Mouse (Mus musculus) ES-E14 (cell line): ENCODE measurements around the gene Ciart. TPM values are rescaled to one million over a fixed set of nuclear protein-coding genes. Genes with fewer than 3 reads are reported as not detected.
"Not testable (repeated sequence)": the region's sequence is repeated elsewhere in the genome, so short reads cannot be mapped to it uniquely, and the experiment has no call there.

Experiments used
- DNase-seq: peaks from one replicate; pipeline ENCODE4 v3.0.0-alpha.2; 2013; ENCODE audit warnings: low read depth, low spot score
- H3K27ac ChIP-seq: 2 replicates; pipeline ENCODE4 v1.5.1; 2012; ENCODE audit warnings: low read depth, mild to moderate bottlenecking, low read length, moderate library complexity, mixed read lengths; ENCODE audit not compliant: poor library complexity, insufficient read depth, severe bottlenecking
- H3K36me3 ChIP-seq: 2 replicates; pipeline ENCODE4 v1.6.1; 2012; ENCODE audit warnings: mild to moderate bottlenecking, low read length, moderate library complexity, mixed read lengths; ENCODE audit not compliant: control insufficient read depth, poor library complexity, insufficient read depth, severe bottlenecking
- H3K4me1 ChIP-seq, 2 experiments: fragments of 150-350 bp in 1 of 2; sonication (generic) in 1 of 2; 2 replicates each; pipeline ENCODE4 v1.6.1; 2012; ENCODE audit warnings: low read length in 2 of 2, mild to moderate bottlenecking in 1 of 2, mixed read lengths in 1 of 2; ENCODE audit not compliant: control insufficient read depth in 2 of 2, insufficient read depth in 2 of 2, poor library complexity in 1 of 2
- H3K4me3 ChIP-seq, 2 experiments: fragments of 150-350 bp in 1 of 2; sonication (generic) in 1 of 2; 2 replicates each; pipeline ENCODE4 v1.5.1; 2012; ENCODE audit warnings: low read length in 2 of 2, low read depth in 1 of 2, mild to moderate bottlenecking in 1 of 2, mixed read lengths in 1 of 2; ENCODE audit not compliant: insufficient read depth in 1 of 2, poor library complexity in 1 of 2, severe bottlenecking in 1 of 2
- H3K9ac ChIP-seq: 2 replicates; pipeline ENCODE4 v1.6.1; 2012; ENCODE audit warnings: low read depth, mild to moderate bottlenecking, low read length, mixed read lengths; ENCODE audit not compliant: poor library complexity, insufficient read depth, severe bottlenecking
- H3K9me3 ChIP-seq: fragments of 150-350 bp; sonication (generic); 2 replicates; pipeline ENCODE4 v1.6.1; 2012; ENCODE audit warnings: low read depth, mild to moderate bottlenecking, low read length; ENCODE audit not compliant: control insufficient read depth, insufficient read depth
- CHD2 ChIP-seq: IDR thresholded peaks from 2 replicates; pipeline ENCODE4 v1.6.1; 2014; ENCODE audit warnings: mild to moderate bottlenecking, low read depth, low read length, inconsistent platforms
- HCFC1 ChIP-seq: IDR thresholded peaks from 2 replicates; pipeline ENCODE4 v1.6.1; 2012; ENCODE audit warnings: low read length, inconsistent platforms, borderline replicate concordance; ENCODE audit not compliant: insufficient read depth
- MAFK ChIP-seq: IDR thresholded peaks from 2 replicates; pipeline ENCODE4 v1.6.1; 2014; ENCODE audit warnings: mild to moderate bottlenecking, low read depth, low read length, inconsistent platforms; ENCODE audit not compliant: insufficient read depth
- ZC3H11A ChIP-seq: IDR thresholded peaks from 2 replicates; pipeline ENCODE4 v1.6.1; 2012; ENCODE audit warnings: low read depth, mild to moderate bottlenecking, inconsistent platforms, low read length, borderline replicate concordance
- ZNF384 ChIP-seq: IDR thresholded peaks from 2 replicates; pipeline ENCODE4 v1.6.1; 2012; ENCODE audit warnings: low read depth, low read length, inconsistent platforms
- in situ Hi-C, 2 experiments: fragments of 600-800 bp; cut with MboI; formaldehyde crosslinking; loops; one replicate each; pipeline ENCODE4 v1.15.1; 2025; ENCODE audit warnings: low sequenced_read_pairs in 2 of 2, inconsistent platforms in 1 of 2; ENCODE audit not compliant: unreplicated experiment in 2 of 2
- total RNA-seq: library from RNA; depleted of rRNA; stranded (reverse); fragments of 300-350 nt; gene quantifications from 2 replicates; pipeline ENCODE4 v1.2.3, GENCODE M21; 2012

Ciart gene
- total RNA-seq, 1 experiment: 8.6 TPM

- H3K4me3 ChIP-seq: no peak overlapping the region
- peaks cover 3% of the 10 kb centered on the region; the same call in 1 of the 2 replicates for H3K36me3 ChIP-seq
- TF ChIP-seq CHD2: no peak
- no peak for TF ChIP-seq ZNF384
- TF ChIP-seq MAFK: no peak
- TF ChIP-seq ZC3H11A: no peak
- no peak for TF ChIP-seq HCFC1
- in situ Hi-C loops: no loop called here
- no peaks in the 10 kb centered on the region for H3K9me3 ChIP-seq
- no peak overlapping the region for H3K27ac ChIP-seq
- no peak for DNase-seq
- H3K9ac ChIP-seq: no peak overlapping the region
- H3K4me1 ChIP-seq: peaks cover 4 to 17% of the 10 kb centered on the region in 2 experiments; a peak in 3 of 4 replicates
Observed at GRCm38 (mm10) chr3:95902373-95902625, 20.2 kb upstream of the Ciart start.

- no peak for DNase-seq
- no peak overlapping the region for H3K4me3 ChIP-seq
Observed at GRCm38 (mm10) chr3:95901616-95902372, 19.7 kb upstream of the Ciart start.

GRCm38 (mm10) chr3:95899800-95900524 lies 17.9 kb upstream of the Ciart start:
- Histone ChIP-seq H3K36me3 (peaks cover 6% of the 10 kb centered on the region), H3K4me1 (peaks cover 2 to 19% of the 10 kb centered on the region in 2 experiments; a peak in 3 of 4 replicates), H3K27ac (no peak overlapping the region), H3K9ac (no peak overlapping the region), H3K4me3 (no peak overlapping the region), H3K9me3 (no peaks in the 10 kb centered on the region)
- no peak for DNase-seq
- in situ Hi-C loops: no loop called here
- no peak for TF ChIP-seq MAFK
- TF ChIP-seq HCFC1: no peak

More at GRCm38 (mm10) chr3:95901616-95902372, 19.7 kb upstream of the Ciart start:
- peaks cover 3% of the 10 kb centered on the region; the same call in 1 of the 2 replicates for H3K36me3 ChIP-seq
- no peak overlapping the region for H3K27ac ChIP-seq
- peaks cover 4 to 17% of the 10 kb centered on the region in 2 experiments; a peak in 3 of 4 replicates for H3K4me1 ChIP-seq
- TF ChIP-seq ZC3H11A (no peak), ZNF384 (no peak), HCFC1 (no peak), MAFK (no peak), CHD2 (no peak)
- in situ Hi-C loops: no loop called here
- no peaks in the 10 kb centered on the region for H3K9me3 ChIP-seq
- H3K9ac ChIP-seq: no peak overlapping the region

- H3K4me3 ChIP-seq, in situ Hi-C loops, H3K27ac ChIP-seq, H3K36me3 ChIP-seq, DNase-seq, H3K9me3 ChIP-seq, H3K9ac ChIP-seq: not testable (repeated sequence)
- H3K4me1 ChIP-seq: peaks cover 10 to 14% of the 10 kb centered on the region in 2 experiments
Observed at GRCm38 (mm10) chr3:95895501-95895900, 13.4 kb upstream of the Ciart start.
